Mouse (Mus musculus) bone marrow, adult 2 months (tissue): Measurements from ENCODE around the gene Ccdc43.

Experiments used
- CTCF ChIP-seq: fragments of 200-500 bp; IDR thresholded peaks from 2 replicates; pipeline ENCODE4 v1.5.1; 2011; ENCODE audit warnings: low read length, control low read depth; ENCODE audit not compliant: control insufficient read depth, insufficient read depth
- POLR2A ChIP-seq: fragments of 200-500 bp; IDR thresholded peaks from 2 replicates; pipeline ENCODE4 v1.6.1; 2011; ENCODE audit warnings: low read depth, mild to moderate bottlenecking, control low read depth, low read length, borderline replicate concordance; ENCODE audit not compliant: control insufficient read depth

DNA sequence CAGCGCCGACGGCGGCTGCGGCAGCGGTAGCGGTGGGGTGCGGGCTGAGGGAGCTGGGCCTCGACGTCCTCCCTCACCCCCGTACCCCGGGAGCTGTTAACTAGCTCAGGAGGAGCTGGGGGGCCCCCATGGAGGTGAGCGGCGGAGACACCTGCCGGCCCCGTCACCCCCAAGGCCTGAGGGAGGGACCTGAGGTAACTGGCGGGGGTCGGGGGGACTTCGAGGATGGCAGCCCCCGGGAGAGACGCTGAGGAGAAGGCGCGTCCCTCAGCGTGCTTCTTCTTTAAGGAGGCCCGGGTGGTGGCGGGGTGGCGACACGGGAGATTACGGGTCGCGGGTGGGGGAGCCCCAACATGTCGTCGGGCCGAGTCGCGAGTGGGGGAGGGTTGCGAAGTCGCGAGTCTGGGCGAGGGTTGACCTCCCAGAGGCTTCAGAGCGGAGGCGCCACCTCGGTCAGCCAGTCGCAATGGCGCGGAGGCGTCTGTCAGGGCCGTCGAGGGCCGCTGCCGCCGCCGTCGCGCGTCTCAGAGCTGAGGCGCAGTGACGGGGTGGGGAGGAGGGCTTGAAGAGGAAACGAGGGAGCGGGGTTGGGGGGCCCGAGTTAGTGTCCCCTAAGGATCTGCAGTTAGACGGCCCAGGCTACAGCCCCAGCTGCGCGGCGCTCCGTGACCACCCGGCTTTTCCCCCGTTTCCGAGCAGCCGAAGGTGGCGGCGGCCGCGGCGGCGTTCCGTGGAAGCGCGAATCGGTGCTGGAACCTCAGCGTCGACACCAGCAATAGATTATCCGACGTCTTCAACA is 31.7 kb downstream of the Ccdc43 start:
- no peak for TF ChIP-seq CTCF
- no peak for TF ChIP-seq POLR2A
